In the genomic region with DNA sequence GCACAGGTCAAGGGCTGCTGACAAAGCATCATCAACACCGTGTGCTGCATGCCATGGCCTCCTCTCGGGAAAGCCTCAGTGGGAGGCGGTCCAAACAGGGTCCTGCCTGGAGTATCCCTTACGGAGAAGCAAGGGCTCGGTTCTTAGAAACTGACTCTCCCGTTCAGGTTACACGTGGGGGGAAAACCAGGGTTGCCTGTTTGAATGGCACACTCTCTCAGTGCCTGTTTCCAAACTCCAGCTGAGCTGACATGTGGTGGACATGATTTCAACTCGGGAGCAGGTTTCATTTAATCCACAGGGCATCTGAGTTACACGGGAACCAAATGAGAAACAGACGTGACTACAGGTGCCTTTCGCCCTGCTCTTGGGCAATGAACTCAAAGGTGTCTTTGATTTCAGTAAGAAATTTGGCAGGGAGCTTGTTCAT, we compare ENCODE assay signal across 10 mouse cellular contexts.
DNase-seq lines count a peak whose midpoint lies in the region; ATAC-seq and TF ChIP-seq lines count a peak whose summit lies in the region.
"Had no signal": no experiment of that assay in that cellular context is flagged by ENCODE, and none has a peak within 500 bp of the region (broad histone marks: within the 10 kb centered on the region; RNA-seq: fewer than 3 reads in every experiment).

No protein-coding gene starts in this region.

- no peak for TF ChIP-seq CTCF in midbrain, postnatal 0 days (IDR thresholded peaks at IDR 0.05)
- TF ChIP-seq CTCF in kidney, adult 2 months (conservative IDR thresholded peaks at IDR 0.05; ENCODE audit: insufficient read depth, insufficient read length, low read depth, low read length), result no peak

- H3K4me1 ChIP-seq in forebrain, embryonic 11.5 days (replicated peaks; ENCODE audit: control insufficient read depth, insufficient read depth, low read length), result peaks cover 12% of the 10 kb centered on the region
- H3K4me1 ChIP-seq in forebrain, embryonic 15.5 days, result peaks cover 41% of the 10 kb centered on the region
- peaks cover 32% of the 10 kb centered on the region for H3K4me1 ChIP-seq in midbrain, embryonic 13.5 days (replicated peaks)
- no peaks in the 10 kb centered on the region for H3K4me1 ChIP-seq in midbrain, postnatal 0 days (ENCODE audit: insufficient read depth, low read length)
- peaks cover 12% of the 10 kb centered on the region for H3K4me1 ChIP-seq in kidney, adult 2 months (ENCODE audit: control insufficient read depth, insufficient read depth, low read length)
- H3K4me1 ChIP-seq in stomach, embryonic 15.5 days, result peaks cover 4% of the 10 kb centered on the region; the same call in 1 of the 2 replicates

- H3K36me3 ChIP-seq in forebrain, embryonic 11.5 days (ENCODE audit: control insufficient read depth, insufficient read depth, low read length), result no peaks in the 10 kb centered on the region
- H3K36me3 ChIP-seq in forebrain, embryonic 15.5 days, result no peaks in the 10 kb centered on the region
- H3K36me3 ChIP-seq in midbrain, embryonic 13.5 days, result no peaks in the 10 kb centered on the region
- H3K36me3 ChIP-seq in midbrain, postnatal 0 days (ENCODE audit: insufficient read depth, low read length), result no peaks in the 10 kb centered on the region
- H3K36me3 ChIP-seq in kidney, adult 2 months (ENCODE audit: control insufficient read depth, insufficient read depth, low read length), result no peaks in the 10 kb centered on the region
- H3K36me3 ChIP-seq in stomach, embryonic 15.5 days, result no peaks in the 10 kb centered on the region

- no peak overlapping the region for H3K4me3 ChIP-seq in forebrain, embryonic 11.5 days (ENCODE audit: low read depth, low read length)
- no peak overlapping the region for H3K4me3 ChIP-seq in forebrain, embryonic 15.5 days
- H3K4me3 ChIP-seq in midbrain, embryonic 13.5 days (replicated peaks), result no peak overlapping the region
- no peak overlapping the region for H3K4me3 ChIP-seq in midbrain, postnatal 0 days (ENCODE audit: low read depth, low read length)
- no peak overlapping the region for H3K4me3 ChIP-seq in kidney, adult 2 months (ENCODE audit: insufficient read depth, low read depth, low read length)
- H3K4me3 ChIP-seq in stomach, embryonic 15.5 days (replicated peaks), result no peak overlapping the region
- H3K4me3 ChIP-seq: erythroblast, embryonic 14.5 days had no signal

- H3K27ac ChIP-seq in forebrain, embryonic 11.5 days (ENCODE audit: low read depth, low read length), result no peak overlapping the region
- no peak overlapping the region for H3K27ac ChIP-seq in forebrain, embryonic 15.5 days (replicated peaks)
- H3K27ac ChIP-seq in midbrain, embryonic 13.5 days, result no peak overlapping the region
- no peak overlapping the region for H3K27ac ChIP-seq in midbrain, postnatal 0 days (ENCODE audit: low read depth, low read length)
- H3K27ac ChIP-seq in kidney, adult 2 months (ENCODE audit: insufficient read depth, low read depth, low read length), result peak overlapping the region; percentile 68
- peak overlapping the region; percentile 52; the same call in 1 of the 2 replicates for H3K27ac ChIP-seq in stomach, embryonic 15.5 days

- no peak for TF ChIP-seq POLR2A in kidney, adult 2 months (IDR thresholded peaks at IDR 0.05; ENCODE audit: low read depth, low read length)

- 0 out of 2 replicates have a peak, but pooled peaks have one; percentile 25 for ATAC-seq in forebrain, embryonic 11.5 days (replicated peaks; ENCODE audit: low FRiP score)
- ATAC-seq in forebrain, embryonic 15.5 days (replicated peaks), result no peak
- 0 out of 2 replicates have a peak, but pooled peaks have one; percentile 21 for ATAC-seq in midbrain, embryonic 13.5 days
- ATAC-seq in midbrain, postnatal 0 days (ENCODE audit: low FRiP score), result no peak
- ATAC-seq in stomach, embryonic 15.5 days (ENCODE audit: insufficient read depth, low FRiP score, low read depth), result no peak

- WGBS in forebrain, embryonic 11.5 days, result 45% methylated on average over 11 of the region's 11 CpGs
- WGBS in forebrain, embryonic 15.5 days, result 38% methylated on average over 11 of the region's 11 CpGs
- WGBS in midbrain, embryonic 13.5 days, result 56% methylated on average over 11 of the region's 11 CpGs
- 56% methylated on average over 11 of the region's 11 CpGs for WGBS in midbrain, postnatal 0 days
- 32% methylated on average over 11 of the region's 11 CpGs for WGBS in kidney, adult 2 months
- 52% methylated on average over 11 of the region's 11 CpGs for WGBS in stomach, embryonic 15.5 days

- no peaks in the 10 kb centered on the region for H3K9me3 ChIP-seq in forebrain, embryonic 11.5 days (ENCODE audit: control insufficient read depth, low read length)
- no peaks in the 10 kb centered on the region for H3K9me3 ChIP-seq in forebrain, embryonic 15.5 days
- H3K9me3 ChIP-seq in midbrain, embryonic 13.5 days, result no peaks in the 10 kb centered on the region
- H3K9me3 ChIP-seq in midbrain, postnatal 0 days (ENCODE audit: low read length), result no peaks in the 10 kb centered on the region
- H3K9me3 ChIP-seq in stomach, embryonic 15.5 days, result no peaks in the 10 kb centered on the region

- H3K4me2 ChIP-seq in forebrain, embryonic 11.5 days (ENCODE audit: low read depth, low read length, severe bottlenecking), result no peak overlapping the region
- no peak overlapping the region for H3K4me2 ChIP-seq in forebrain, embryonic 15.5 days (replicated peaks)
- no peak overlapping the region for H3K4me2 ChIP-seq in midbrain, embryonic 13.5 days (replicated peaks)
- H3K4me2 ChIP-seq in midbrain, postnatal 0 days (ENCODE audit: low read depth, low read length, poor library complexity, severe bottlenecking), result no peak overlapping the region
- H3K4me2 ChIP-seq in stomach, embryonic 15.5 days, result no peak overlapping the region
- H3K4me2 ChIP-seq: midbrain, embryonic 11.5 days had no signal

- no peaks in the 10 kb centered on the region for H3K27me3 ChIP-seq in forebrain, embryonic 11.5 days (ENCODE audit: control insufficient read depth, insufficient read depth, low read length)
- H3K27me3 ChIP-seq in forebrain, embryonic 15.5 days, result no peaks in the 10 kb centered on the region
- no peaks in the 10 kb centered on the region for H3K27me3 ChIP-seq in midbrain, embryonic 13.5 days
- H3K27me3 ChIP-seq in midbrain, postnatal 0 days (ENCODE audit: insufficient read depth, low read length), result no peaks in the 10 kb centered on the region
- no peaks in the 10 kb centered on the region for H3K27me3 ChIP-seq in kidney, adult 2 months (replicated peaks; ENCODE audit: control insufficient read depth, insufficient read depth, low read length)
- H3K27me3 ChIP-seq in stomach, embryonic 15.5 days (replicated peaks), result no peaks in the 10 kb centered on the region

- H3K9ac ChIP-seq in forebrain, embryonic 11.5 days (ENCODE audit: low read length), result no peak overlapping the region
- H3K9ac ChIP-seq in forebrain, embryonic 15.5 days (replicated peaks), result no peak overlapping the region
- H3K9ac ChIP-seq in midbrain, embryonic 13.5 days (replicated peaks), result no peak overlapping the region
- no peak overlapping the region for H3K9ac ChIP-seq in midbrain, postnatal 0 days (replicated peaks; ENCODE audit: low read length, poor library complexity, severe bottlenecking)
- no peak overlapping the region for H3K9ac ChIP-seq in stomach, embryonic 15.5 days

- no peak for DNase-seq in forebrain, embryonic 11.5 days (ENCODE audit: low spot score)
- DNase-seq in midbrain, postnatal 0 days (ENCODE audit: low spot score), result no peak
- DNase-seq in kidney, adult 2 months, result peak; percentile 54
- DNase-seq in thymus, postnatal 0 days (ENCODE audit: low spot score), result no peak
- no peak for DNase-seq in thymus, postnatal 10 days (ENCODE audit: low spot score in 2 of 2)

Comparison
In these comparisons a context has a peak if more than half of its experiments do, and no peak if none do; other contexts are left out.
1. ATAC-seq: peak in forebrain, embryonic 11.5 days (single experiment) and midbrain, embryonic 13.5 days (single experiment); none in forebrain, embryonic 15.5 days (single experiment), midbrain, postnatal 0 days (single experiment) and stomach, embryonic 15.5 days (single experiment).
2. H3K27ac ChIP-seq: peak in kidney, adult 2 months (single experiment) and stomach, embryonic 15.5 days (single experiment); none in forebrain, embryonic 11.5 days (single experiment), forebrain, embryonic 15.5 days (single experiment), midbrain, embryonic 13.5 days (single experiment) and midbrain, postnatal 0 days (single experiment).